Mouse (Mus musculus): ENCODE measurements around the gene Taf9.

Taf9 gene

DNA sequence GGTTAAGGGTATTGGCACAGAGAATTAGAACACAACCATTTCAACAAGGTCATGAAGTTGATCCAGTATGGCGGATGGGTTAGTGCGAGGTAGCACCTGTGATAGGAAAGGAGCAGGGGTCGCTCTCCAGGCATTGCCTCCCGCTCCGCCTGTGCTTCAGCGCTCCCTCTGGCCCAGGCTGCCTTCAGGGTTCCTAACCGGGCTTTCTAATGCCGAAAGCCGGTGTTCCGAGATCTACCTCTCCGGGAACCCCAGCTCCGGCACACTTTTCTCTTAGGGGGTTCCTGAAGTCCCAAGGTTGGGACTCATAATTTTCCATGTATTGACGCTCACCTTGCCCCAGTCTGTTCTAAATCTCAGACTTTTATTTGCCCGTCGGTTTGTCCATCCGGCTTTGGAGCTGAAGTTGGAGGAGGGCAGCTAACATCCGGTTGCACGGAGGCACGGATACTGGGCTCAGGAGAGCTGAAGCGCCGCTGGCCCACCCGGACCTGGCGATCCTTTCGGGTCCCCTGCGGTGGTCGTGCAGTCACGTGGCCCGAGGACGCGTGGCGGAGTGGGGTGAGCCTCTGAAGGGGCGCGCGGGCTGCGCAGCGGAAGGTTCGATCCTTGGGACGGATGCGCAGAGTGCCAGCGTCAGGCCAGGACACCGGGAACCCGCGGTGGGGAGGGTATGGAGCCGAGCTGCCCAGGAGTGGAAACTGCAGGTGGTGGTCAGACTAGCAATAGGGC lies 18.1 kb downstream of the Taf9 start, which contains the start of gene Ccdc125:
Ccdc125 (plus strand) TSS at position 427 of the 732 bp plus-strand sequence.
- under 1% methylated on average over 44 of the region's 44 CpGs for WGBS

GRCm38 (mm10) chr13:100670181-100670741 lies 18.9 kb downstream of the Taf9 start:
- 61% methylated on average over 9 of the region's 9 CpGs for WGBS

- 87% methylated on average over 15 of the region's 15 CpGs for whole genome bisulfite sequencing
Observed at GRCm38 (mm10) chr13:100675936-100676635, 24.7 kb downstream of the Taf9 start.

GRCm38 (mm10) chr13:100681615-100682014 lies 30.2 kb downstream of the Taf9 start:
- 89% methylated on average over 8 of the region's 8 CpGs for WGBS

DNA sequence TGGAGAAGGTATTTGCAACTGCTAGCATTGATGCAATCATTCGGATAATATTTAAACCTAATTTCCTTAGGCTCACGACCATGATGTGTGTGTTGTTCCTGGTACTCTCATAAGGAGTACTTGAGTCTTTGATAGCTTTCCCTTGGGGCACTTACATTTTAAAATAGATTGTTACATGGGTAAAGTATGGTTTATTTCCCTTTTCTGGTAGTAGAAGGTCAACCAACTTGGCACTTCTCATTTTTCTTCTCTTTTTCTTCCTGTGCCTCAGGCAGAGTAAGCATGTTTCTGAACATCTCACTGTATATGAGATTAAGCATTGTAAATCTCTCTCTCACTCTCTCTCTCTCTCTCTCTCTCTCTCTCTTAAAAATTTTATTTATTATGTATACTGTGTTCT lies 31.5 kb downstream of the Taf9 start:
- 81% methylated on average over 2 of the region's 2 CpGs for WGBS

DNA sequence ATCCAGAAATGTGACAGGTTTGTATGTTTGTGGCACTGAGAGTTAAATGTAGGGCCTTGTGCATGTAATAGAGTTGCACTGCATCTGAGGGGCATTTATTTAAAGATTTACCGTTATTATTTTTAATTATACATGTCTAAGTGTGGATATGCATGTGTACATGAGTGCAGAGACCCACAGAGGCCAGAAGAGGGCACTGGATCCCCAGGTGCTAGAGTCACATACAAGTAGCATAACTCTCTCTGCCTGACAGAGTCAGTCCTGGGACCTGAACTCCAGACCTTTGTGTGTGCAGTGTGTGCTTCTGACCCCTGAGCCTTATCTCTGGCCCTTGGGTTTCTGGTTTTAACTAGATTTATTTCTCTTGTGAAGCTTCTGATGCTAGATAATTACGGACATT lies 33.0 kb downstream of the Taf9 start:
- WGBS: 74% methylated on average over 2 of the region's 2 CpGs

DNA sequence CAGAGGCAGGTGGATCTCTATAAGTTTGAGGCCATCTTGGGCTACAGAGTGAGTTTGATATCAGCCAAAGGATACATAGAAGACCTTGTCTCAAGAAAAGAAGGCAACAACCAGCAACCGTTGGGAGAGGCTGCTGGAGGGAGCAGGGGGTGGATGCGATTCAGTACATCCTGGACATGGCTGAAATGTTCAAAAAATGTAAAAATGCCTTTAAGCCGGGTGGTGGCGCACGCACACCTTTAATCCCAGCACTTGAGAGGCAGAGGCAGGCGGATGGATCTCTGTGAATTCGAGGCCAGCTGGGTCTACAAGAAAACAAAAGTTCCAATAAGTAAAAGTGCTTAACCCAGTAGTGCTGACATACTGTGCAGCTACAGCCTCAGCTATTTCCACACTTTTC lies 36.1 kb downstream of the Taf9 start:
- WGBS: 74% methylated on average over 7 of the region's 7 CpGs

GRCm38 (mm10) chr13:100697541-100697940 lies 46.2 kb downstream of the Taf9 start:
- WGBS: 73% methylated on average over 3 of the region's 3 CpGs

DNA sequence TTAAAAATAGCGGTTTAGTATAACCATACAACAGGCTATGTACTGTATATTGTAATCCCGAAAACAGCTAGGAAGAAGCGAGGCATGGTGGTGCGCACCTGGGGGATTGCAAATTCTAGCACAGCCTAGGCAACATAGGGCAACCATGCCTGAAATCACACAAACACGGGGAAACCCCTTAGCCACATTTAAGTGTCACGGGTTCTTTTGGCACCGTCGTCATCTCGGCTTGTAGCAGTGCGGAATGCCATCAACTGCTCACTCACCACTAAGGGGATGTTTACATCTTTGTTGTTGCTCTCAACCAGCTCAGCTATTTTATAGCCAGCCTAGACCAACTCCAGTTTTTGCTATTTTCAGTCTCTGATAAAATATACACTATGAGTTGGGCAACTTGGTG lies 47.5 kb downstream of the Taf9 start:
- 94% methylated on average over 10 of the region's 10 CpGs for WGBS

DNA sequence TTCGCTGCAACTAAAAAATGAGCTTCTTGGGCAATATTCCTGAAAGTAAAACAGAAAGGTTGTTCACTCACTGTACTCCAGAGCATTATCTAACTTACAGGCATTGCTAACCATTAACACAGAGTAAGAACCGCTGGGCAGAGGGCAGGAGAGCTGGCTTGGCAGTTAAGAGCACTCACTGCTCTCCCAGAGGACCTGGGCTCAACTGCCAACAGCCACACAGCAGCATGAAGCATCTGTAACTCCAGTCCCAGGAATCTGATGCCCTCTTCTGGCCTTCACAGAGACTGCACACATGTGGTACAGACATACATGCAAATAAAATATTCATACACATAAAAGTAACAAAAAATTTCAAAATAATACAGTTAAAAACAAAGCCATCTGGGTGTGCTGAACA lies 52.1 kb downstream of the Taf9 start:
- over 99% methylated on average over 2 of the region's 2 CpGs for WGBS
